Mouse (Mus musculus) embryonic facial prominence, embryonic 11.5 days (tissue): ENCODE measurements around the gene Enho. TPM values are rescaled to one million over a fixed set of nuclear protein-coding genes. Genes with fewer than 3 reads are reported as not detected.

Experiments used
- ATAC-seq: fragments of 200-750 bp; cut with Nextera tagmentation; replicated peaks from 2 replicates; pipeline ENCODE4 v1.8.0; 2017; ENCODE audit warnings: low read depth; ENCODE audit not compliant: insufficient number of reproducible peaks, low FRiP score, low TSS enrichment
- DNase-seq: peaks from one replicate; pipeline ENCODE4 v3.0.0-alpha.2; 2015; ENCODE audit warnings: low spot score
- H3K27ac ChIP-seq: fragments of 300-500 bp; sonication (generic); replicated peaks from 2 replicates; pipeline ENCODE4 v1.5.1; 2014; ENCODE audit warnings: mild to moderate bottlenecking, low read depth, low read length, control low read depth
- H3K27me3 ChIP-seq: fragments of 300-500 bp; sonication (generic); 2 replicates; pipeline ENCODE4 v1.6.1; 2014; ENCODE audit warnings: mild to moderate bottlenecking, low read length, moderate library complexity, mixed read lengths; ENCODE audit not compliant: control insufficient read depth, insufficient read depth
- H3K36me3 ChIP-seq: fragments of 300-500 bp; sonication (generic); replicated peaks from 2 replicates; pipeline ENCODE4 v1.6.1; 2014; ENCODE audit warnings: low read depth, mild to moderate bottlenecking, low read length, moderate library complexity, mixed read lengths; ENCODE audit not compliant: control insufficient read depth, insufficient read depth
- H3K4me1 ChIP-seq: fragments of 300-500 bp; sonication (generic); 2 replicates; pipeline ENCODE4 v1.6.1; 2014; ENCODE audit warnings: low read length, mixed read lengths; ENCODE audit not compliant: control insufficient read depth, insufficient read depth
- H3K4me2 ChIP-seq: fragments of 300-500 bp; sonication (generic); 2 replicates; pipeline ENCODE4 v1.6.1; 2014; ENCODE audit warnings: low read depth, mild to moderate bottlenecking, control low read depth, low read length, moderate library complexity
- H3K4me3 ChIP-seq: fragments of 300-500 bp; sonication (generic); 2 replicates; pipeline ENCODE4 v1.5.1; 2014; ENCODE audit warnings: low read depth, low read length, control low read depth
- H3K9ac ChIP-seq: fragments of 300-500 bp; sonication (generic); replicated peaks from 2 replicates; pipeline ENCODE4 v1.6.1; 2014; ENCODE audit warnings: mild to moderate bottlenecking, control low read depth, low read length
- H3K9me3 ChIP-seq: fragments of 300-500 bp; sonication (generic); replicated peaks from 2 replicates; pipeline ENCODE4 v1.6.1; 2016; ENCODE audit warnings: mild to moderate bottlenecking, low read length, inconsistent platforms, mixed read lengths; ENCODE audit not compliant: control insufficient read depth
- WGBS: fragments of 180-500 bp; shearing (Covaris S2); extraction: QIAGEN DNeasy Blood & Tissue Kit; methylation state at CpG from one replicate; pipeline ENCODE4 v1.1.7; 2014; 5-methylcytosine and 5-hydroxymethylcytosine counted together
- polyA plus RNA-seq: library from polyadenylated mRNA; unstranded; fragments of >200 nt; fragmentation: Nextera tagmentation; extraction: Ambion mirVana; gene quantifications from 2 replicates; pipeline ENCODE4 v1.2.1, GENCODE M21; 2014

Enho gene
- polyA plus RNA-seq, 1 experiment from 2014 or later: 19.9 TPM

DNA sequence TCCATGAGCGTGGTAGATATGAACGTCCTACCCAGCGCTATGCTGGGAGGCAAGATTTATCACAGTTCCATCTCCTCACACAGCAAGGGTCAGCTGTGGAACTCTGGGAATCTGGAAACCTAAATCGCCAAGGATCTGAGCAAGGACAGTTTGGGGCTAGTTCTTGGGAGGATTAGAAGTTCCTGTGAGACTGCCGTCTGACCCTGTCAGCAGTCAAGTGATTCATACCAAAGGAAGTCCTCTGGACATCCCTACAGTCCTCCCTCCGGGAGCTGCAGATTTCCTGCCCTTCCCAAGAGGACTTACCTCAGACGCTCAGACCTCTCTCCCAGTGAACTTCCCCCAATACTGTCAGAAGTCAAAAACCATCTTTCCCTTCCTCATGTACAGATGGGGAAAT lies 3.8 kb downstream of the Enho start:
- Histone ChIP-seq H3K9ac (no peak overlapping the region), H3K27me3 (no peaks in the 10 kb centered on the region; the same call in 1 of the 2 replicates), H3K9me3 (no peaks in the 10 kb centered on the region), H3K36me3 (no peaks in the 10 kb centered on the region), H3K4me1 (peaks cover 23% of the 10 kb centered on the region), H3K27ac (peak overlapping the region; percentile 61), H3K4me3 (no peak overlapping the region), H3K4me2 (no peak overlapping the region)
- DNase-seq (no peak), ATAC-seq (no peak)
- WGBS: 27% methylated on average over 7 of the region's 7 CpGs

DNA sequence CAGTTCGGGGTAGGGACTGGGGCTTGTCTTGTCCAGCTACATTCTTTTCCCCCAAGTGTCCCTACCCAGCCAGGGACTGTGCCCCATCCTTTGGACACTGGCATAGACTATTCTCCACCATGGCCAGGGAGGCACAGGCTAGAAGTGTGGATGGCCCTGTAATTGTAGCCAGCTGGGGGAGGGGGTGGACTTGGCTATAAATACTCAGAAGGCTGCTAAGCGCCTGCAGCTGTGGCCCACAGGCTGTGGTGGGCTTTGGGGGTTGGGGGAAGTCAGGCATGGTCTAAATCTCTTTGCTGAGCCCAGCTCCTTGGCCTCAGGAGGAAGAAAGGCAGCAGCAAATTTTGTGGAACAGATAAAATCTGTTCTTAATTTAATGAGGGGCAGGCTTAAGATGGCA lies 4.2 kb downstream of the Enho start:
- Histone ChIP-seq H3K4me3 (no peak overlapping the region), H3K9ac (no peak overlapping the region), H3K36me3 (no peaks in the 10 kb centered on the region), H3K27ac (peak overlapping the region; percentile 61), H3K4me1 (peaks cover 28% of the 10 kb centered on the region), H3K9me3 (no peaks in the 10 kb centered on the region), H3K4me2 (no peak overlapping the region), H3K27me3 (no peaks in the 10 kb centered on the region; the same call in 1 of the 2 replicates)
- WGBS: 59% methylated on average over 2 of the region's 2 CpGs
- DNase-seq (peak; percentile 78), ATAC-seq (no peak)

DNA sequence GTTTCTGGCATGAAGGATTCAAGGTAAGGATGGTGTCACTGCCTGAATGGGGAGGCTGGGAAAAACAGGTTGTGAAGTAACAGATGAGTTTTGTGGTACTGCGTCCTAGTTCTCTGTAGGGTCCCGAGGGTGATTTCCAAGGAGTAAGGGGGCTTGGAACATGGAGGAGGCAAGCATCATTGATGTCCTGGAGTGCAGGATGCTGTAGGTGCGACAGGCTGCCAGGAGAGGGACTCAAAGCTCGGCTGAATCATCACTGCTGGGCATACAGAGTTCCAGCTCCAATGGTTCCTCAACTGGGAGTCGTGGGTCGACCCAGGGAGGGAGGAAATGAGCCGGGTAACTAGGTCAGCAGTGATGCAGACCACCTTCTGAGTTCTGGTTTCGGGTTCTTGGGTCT lies 4.9 kb downstream of the Enho start:
- WGBS: 71% methylated on average over 8 of the region's 8 CpGs
- H3K27ac ChIP-seq: no peak overlapping the region

DNA sequence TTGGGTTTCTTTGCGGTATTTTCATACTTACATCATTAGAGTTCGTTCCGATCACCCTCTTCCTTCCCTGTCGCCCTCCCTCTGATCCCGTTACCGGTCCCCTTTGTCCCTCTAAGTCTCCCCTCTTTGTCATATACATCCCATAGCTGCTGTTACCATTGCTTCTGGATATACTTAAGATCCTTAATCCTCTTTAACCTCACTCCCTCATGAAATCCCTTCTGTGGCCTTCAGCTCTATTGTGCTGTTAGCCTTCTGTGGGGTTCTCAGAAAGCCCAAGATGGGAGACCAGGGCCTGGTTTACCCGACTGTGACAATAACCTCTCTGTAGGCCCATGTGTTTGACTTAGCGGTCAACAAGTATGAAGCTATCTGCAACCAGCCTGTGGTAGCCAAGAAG lies 5.5 kb downstream of the Enho start:
- H3K27me3 ChIP-seq: peaks cover 2% of the 10 kb centered on the region; the same call in 1 of the 2 replicates
- no peak overlapping the region for H3K9ac ChIP-seq
- no peak overlapping the region for H3K4me2 ChIP-seq
- DNase-seq (no peak), ATAC-seq (no peak)
- no peak overlapping the region for H3K4me3 ChIP-seq
- H3K27ac ChIP-seq: no peak overlapping the region
- no peaks in the 10 kb centered on the region for H3K9me3 ChIP-seq
- 89% methylated on average over 8 of the region's 8 CpGs for WGBS
- no peaks in the 10 kb centered on the region for H3K36me3 ChIP-seq
- H3K4me1 ChIP-seq: peaks cover 33% of the 10 kb centered on the region

More for the DNA sequence above, 4.9 kb downstream of the Enho start:
- Histone ChIP-seq H3K27me3 (no peaks in the 10 kb centered on the region; the same call in 1 of the 2 replicates), H3K9ac (no peak overlapping the region), H3K4me1 (peaks cover 30% of the 10 kb centered on the region), H3K4me2 (no peak overlapping the region), H3K9me3 (no peaks in the 10 kb centered on the region), H3K4me3 (no peak overlapping the region), H3K36me3 (no peaks in the 10 kb centered on the region)
- DNase-seq: no peak
- no peak for ATAC-seq

DNA sequence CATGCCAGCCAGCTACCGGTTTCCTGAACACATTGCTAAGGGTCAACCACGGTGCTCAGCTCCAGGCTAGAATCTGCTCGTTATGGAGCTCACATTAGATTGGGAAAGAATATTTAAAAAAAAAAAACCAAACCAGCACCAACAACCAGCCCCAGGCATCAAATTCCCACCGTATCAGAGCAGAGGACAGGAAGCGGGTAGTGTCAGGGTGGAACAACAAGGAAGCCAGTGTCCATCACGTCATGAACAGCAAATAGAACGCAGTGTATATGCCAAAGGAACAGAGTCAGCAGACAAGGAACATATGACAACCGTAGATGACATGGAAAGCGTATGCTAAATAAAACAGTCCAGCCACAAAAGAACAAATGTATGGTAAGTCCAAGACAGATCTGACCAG lies 7.1 kb downstream of the Enho start:
- ATAC-seq: no peak
- Histone ChIP-seq H3K4me1 (peaks cover 31% of the 10 kb centered on the region), H3K4me3 (no peak overlapping the region), H3K4me2 (no peak overlapping the region), H3K36me3 (no peaks in the 10 kb centered on the region), H3K27me3 (peaks cover 3% of the 10 kb centered on the region; the same call in 1 of the 2 replicates), H3K9ac (no peak overlapping the region), H3K9me3 (no peaks in the 10 kb centered on the region), H3K27ac (no peak overlapping the region)
- WGBS: 59% methylated on average over 9 of the region's 9 CpGs
- no peak for DNase-seq

DNA sequence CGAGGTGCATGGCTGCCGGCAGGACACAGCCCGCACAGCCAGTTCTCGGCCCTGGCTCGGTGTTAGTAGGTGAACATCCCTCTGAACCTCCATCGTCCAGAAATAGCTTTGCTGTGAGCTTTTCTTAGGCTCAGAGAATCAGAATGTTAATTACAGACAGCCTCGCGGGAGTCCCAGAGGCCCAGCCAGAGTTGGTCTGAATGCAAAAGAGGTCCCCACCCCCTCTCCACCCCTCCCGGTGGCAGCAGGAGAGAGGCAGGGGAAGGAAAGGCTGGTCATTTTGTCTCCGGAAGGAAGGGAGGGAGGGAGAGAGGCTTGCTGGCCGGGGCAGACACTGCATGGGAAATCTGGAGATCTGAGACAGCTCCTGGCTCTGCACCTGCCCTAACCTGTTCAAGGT lies 8.7 kb downstream of the Enho start:
- peak overlapping the region; percentile 18; the same call in 1 of the 2 replicates for H3K9ac ChIP-seq
- DNase-seq (peak; percentile 68), ATAC-seq (no peak)
- H3K9me3 ChIP-seq: no peaks in the 10 kb centered on the region
- H3K36me3 ChIP-seq: no peaks in the 10 kb centered on the region
- H3K4me2 ChIP-seq: peak overlapping the region; percentile 29
- H3K27ac ChIP-seq: peak overlapping the region; percentile 22; the same call in 1 of the 2 replicates
- 0 out of 2 replicates have a peak, but pooled peaks cover 3% of the 10 kb centered on the region for H3K27me3 ChIP-seq
- peaks cover 27% of the 10 kb centered on the region for H3K4me1 ChIP-seq
- H3K4me3 ChIP-seq: no peak overlapping the region
- WGBS: 1% methylated on average over 11 of the region's 11 CpGs

DNA sequence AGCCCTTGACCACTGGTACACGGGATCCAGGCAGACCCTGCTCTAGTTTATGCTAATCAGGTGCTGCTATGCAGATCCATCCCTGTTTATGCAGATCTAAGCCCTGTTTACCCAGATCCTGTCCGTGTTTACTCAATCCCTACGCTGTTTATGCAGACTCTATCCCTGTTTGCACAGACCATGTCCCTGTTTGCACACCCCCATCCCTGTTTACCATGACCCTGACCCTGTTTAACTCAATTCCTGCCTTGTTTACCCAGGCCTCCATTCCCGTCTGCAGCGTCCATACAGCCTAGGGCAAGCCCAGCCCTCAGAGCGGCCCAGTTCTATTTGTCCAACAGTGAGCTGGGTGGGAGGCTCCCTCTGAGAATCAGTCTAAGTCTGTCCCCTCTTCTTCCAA lies 9.9 kb downstream of the Enho start:
- ATAC-seq (no peak), DNase-seq (no peak)
- H3K4me2 ChIP-seq: no peak overlapping the region
- H3K4me1 ChIP-seq: peaks cover 18% of the 10 kb centered on the region
- H3K9me3 ChIP-seq: no peaks in the 10 kb centered on the region
- H3K27ac ChIP-seq: no peak overlapping the region
- H3K36me3 ChIP-seq: no peaks in the 10 kb centered on the region
- WGBS: 18% methylated on average over 6 of the region's 6 CpGs
- 0 out of 2 replicates have a peak, but pooled peaks cover 3% of the 10 kb centered on the region for H3K27me3 ChIP-seq
- no peak overlapping the region for H3K9ac ChIP-seq
- H3K4me3 ChIP-seq: no peak overlapping the region

DNA sequence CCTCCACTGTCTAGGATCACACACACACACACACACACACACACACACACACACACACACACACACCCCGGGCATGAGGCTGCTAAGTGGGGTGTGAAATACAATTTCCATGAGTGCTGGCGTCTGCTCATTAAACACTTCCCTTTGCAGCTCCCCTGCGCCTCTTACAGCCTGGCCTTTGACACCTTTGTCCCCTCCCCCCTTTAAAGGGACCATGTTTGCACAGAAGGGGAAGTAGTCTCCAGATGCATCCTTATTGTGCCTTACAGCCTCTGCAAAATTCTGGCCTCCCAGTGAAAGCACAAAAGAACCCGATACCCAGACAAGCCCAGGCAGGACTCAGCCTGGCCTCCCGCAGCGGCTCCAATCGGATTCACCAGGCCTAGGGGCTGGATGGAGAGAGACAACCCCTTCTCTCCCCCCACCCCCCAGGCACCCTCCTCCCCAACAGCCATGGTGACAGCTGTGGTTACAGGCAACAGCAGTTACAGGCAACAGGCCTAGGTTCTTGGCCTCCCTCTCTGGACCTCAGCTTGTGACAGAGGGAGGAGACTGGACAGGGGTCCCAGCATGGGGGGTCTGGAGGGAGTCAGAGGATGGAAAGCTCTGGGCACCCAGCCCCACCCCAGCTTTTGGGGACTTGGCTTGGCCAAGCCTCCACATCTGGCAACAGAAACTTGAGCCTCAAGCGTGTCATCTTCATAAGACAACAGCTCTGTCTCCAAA lies 11.8 kb downstream of the Enho start:
- H3K9ac ChIP-seq: peak overlapping the region; percentile 32; the same call in 1 of the 2 replicates
- WGBS: 3% methylated on average over 8 of the region's 8 CpGs
- no peaks in the 10 kb centered on the region for H3K9me3 ChIP-seq
- H3K36me3 ChIP-seq: no peaks in the 10 kb centered on the region
- H3K4me2 ChIP-seq: no peak overlapping the region
- H3K4me3 ChIP-seq: no peak overlapping the region
- DNase-seq (peak; percentile 62), ATAC-seq (peak; percentile 47)
- H3K4me1 ChIP-seq: peaks cover 18% of the 10 kb centered on the region
- peak overlapping the region; percentile 39; the same call in 1 of the 2 replicates for H3K27ac ChIP-seq
- 0 out of 2 replicates have a peak, but pooled peaks cover 3% of the 10 kb centered on the region for H3K27me3 ChIP-seq
